9 mouse cellular contexts compared by ENCODE assay signal in genomic region chr10:80435764-80436163, GRCm38 (mm10). TPM values are rescaled to one million over a fixed set of nuclear protein-coding genes. Genes with fewer than 3 reads are reported as not detected.
DNase-seq lines count a peak whose midpoint lies in the region; ATAC-seq and TF ChIP-seq lines count a peak whose summit lies in the region.
"Had no signal": no experiment of that assay in that cellular context is flagged by ENCODE, and none has a peak within 500 bp of the region (broad histone marks: within the 10 kb centered on the region; RNA-seq: fewer than 3 reads in every experiment).

No protein-coding gene starts in this region.

- peak overlapping the region; percentile 27 for H3K4me2 ChIP-seq in heart, embryonic 12.5 days
- peak overlapping the region; percentile 34 for H3K4me2 ChIP-seq in stomach, postnatal 0 days (replicated peaks; ENCODE audit: low read depth)
- no peak overlapping the region for H3K4me2 ChIP-seq in midbrain, embryonic 13.5 days (replicated peaks)
- H3K4me2 ChIP-seq: midbrain, embryonic 12.5 days had no signal

- no peak for DNase-seq in heart, adult 8-10 months (ENCODE audit: low spot score)
- DNase-seq in thymus, postnatal 4 days = peak; percentile 45
- no peak for DNase-seq in thymus, postnatal 10 days (ENCODE audit: low spot score in 2 of 2)
- DNase-seq in large intestine, adult 2 months (ENCODE audit: low read depth, low spot score) = peak; percentile 55
- DNase-seq in stomach, postnatal 0 days (ENCODE audit: low spot score) = peak; percentile 91
- no peak for DNase-seq in cerebellum, adult 8-10 months

- ATAC-seq in heart, embryonic 12.5 days (ENCODE audit: insufficient number of reproducible peaks, low FRiP score) = peak; percentile 63
- ATAC-seq in stomach, postnatal 0 days (ENCODE audit: low FRiP score, low TSS enrichment) = peak; percentile 66
- no peak for ATAC-seq in midbrain, embryonic 13.5 days

- H3K27me3 ChIP-seq in heart, embryonic 12.5 days (replicated peaks) = peaks cover 18% of the 10 kb centered on the region; the same call in 1 of the 2 replicates
- no peaks in the 10 kb centered on the region for H3K27me3 ChIP-seq in stomach, postnatal 0 days (ENCODE audit: control insufficient read depth, insufficient read depth, low read length)
- peaks cover 13% of the 10 kb centered on the region; the same call in 1 of the 2 replicates for H3K27me3 ChIP-seq in midbrain, embryonic 13.5 days

- H3K4me3 ChIP-seq in heart, embryonic 12.5 days = no peak overlapping the region
- H3K4me3 ChIP-seq in stomach, postnatal 0 days (ENCODE audit: low read depth, low read length) = no peak overlapping the region
- H3K4me3 ChIP-seq in midbrain, embryonic 13.5 days (replicated peaks) = no peak overlapping the region
- H3K4me3 ChIP-seq: midbrain, embryonic 12.5 days had no signal

- no peak for TF ChIP-seq CTCF in stomach, postnatal 0 days (IDR thresholded peaks at IDR 0.05; ENCODE audit: low read depth)

- WGBS in heart, embryonic 12.5 days = 43% methylated on average over 7 of the region's 7 CpGs
- 17% methylated on average over 7 of the region's 7 CpGs for WGBS in large intestine, adult 2 months
- WGBS in stomach, postnatal 0 days = 25% methylated on average over 7 of the region's 7 CpGs
- WGBS in midbrain, embryonic 13.5 days = 39% methylated on average over 7 of the region's 7 CpGs

- peak; percentile 55 for TF ChIP-seq EP300 in stomach, postnatal 0 days (optimal IDR thresholded peaks at IDR 0.05)

- no peak overlapping the region for H3K27ac ChIP-seq in heart, embryonic 12.5 days (ENCODE audit: poor library complexity, severe bottlenecking)
- peak overlapping the region; percentile 87 for H3K27ac ChIP-seq in stomach, postnatal 0 days (replicated peaks)
- H3K27ac ChIP-seq in midbrain, embryonic 13.5 days = no peak overlapping the region
- H3K27ac ChIP-seq: midbrain, embryonic 12.5 days had no signal

- H3K4me1 ChIP-seq in heart, embryonic 12.5 days (replicated peaks) = peaks cover 28% of the 10 kb centered on the region
- H3K4me1 ChIP-seq in stomach, postnatal 0 days (replicated peaks; ENCODE audit: control insufficient read depth, insufficient read depth) = peaks cover 6% of the 10 kb centered on the region; the same call in 1 of the 2 replicates
- H3K4me1 ChIP-seq in midbrain, embryonic 13.5 days (replicated peaks) = peaks cover 21% of the 10 kb centered on the region

- H3K36me3 ChIP-seq in heart, embryonic 12.5 days = peaks cover 4% of the 10 kb centered on the region
- H3K36me3 ChIP-seq in stomach, postnatal 0 days (ENCODE audit: control insufficient read depth, insufficient read depth, low read length) = no peaks in the 10 kb centered on the region
- peaks cover 2% of the 10 kb centered on the region for H3K36me3 ChIP-seq in midbrain, embryonic 13.5 days

- H3K9ac ChIP-seq in heart, embryonic 12.5 days = peak overlapping the region; percentile 41; the same call in 1 of the 2 replicates
- peak overlapping the region; percentile 18; the same call in 1 of the 2 replicates for H3K9ac ChIP-seq in stomach, postnatal 0 days (ENCODE audit: low read length)
- H3K9ac ChIP-seq in midbrain, embryonic 13.5 days (replicated peaks) = no peak overlapping the region
- H3K9ac ChIP-seq: midbrain, embryonic 12.5 days had no signal

- no peaks in the 10 kb centered on the region for H3K9me3 ChIP-seq in heart, embryonic 12.5 days (replicated peaks)
- no peaks in the 10 kb centered on the region for H3K9me3 ChIP-seq in stomach, postnatal 0 days (ENCODE audit: control insufficient read depth, low read length)
- H3K9me3 ChIP-seq in midbrain, embryonic 13.5 days = no peaks in the 10 kb centered on the region
- H3K9me3 ChIP-seq: midbrain, embryonic 12.5 days had no signal

RNA-seq across cellular contexts. Expression of gene Tcf3, which starts 2.3 kb away (rescaled TPM):
- polyA plus RNA-seq in heart, embryonic 12.5 days (2016; fragmentation: Nextera tagmentation; extraction: Ambion mirVana) = 85.8 and 89.4 TPM in 2 replicates
- 10 to 100 TPM; 15.8 to 18.0 (median 17.6) TPM for total RNA-seq in heart, adult 8-10 months (2022)
- 60.2 and 76.9 TPM in 2 replicates for polyA plus RNA-seq in large intestine, adult 2 months (2012; rRNA removed)
- 30.9 and 37.0 TPM in 2 replicates for polyA plus RNA-seq in stomach, postnatal 0 days (2015; fragmentation: Nextera tagmentation; extraction: Ambion mirVana)
- polyA plus RNA-seq in midbrain, embryonic 13.5 days (2015; fragmentation: Nextera tagmentation; extraction: Ambion mirVana) = 67.7 and 82.3 TPM in 2 replicates

RNA-seq across cellular contexts. Expression of gene Uqcr11, which starts 29.1 kb away (rescaled TPM):
- 951 and 1,026 TPM in 2 replicates for polyA plus RNA-seq in heart, embryonic 12.5 days (2016; fragmentation: Nextera tagmentation; extraction: Ambion mirVana)
- 1,000 to 10,000 TPM; 1,795 to 2,190 (median 1,939) TPM for total RNA-seq in heart, adult 8-10 months (2022)
- 2,454 and 2,475 TPM in 2 replicates for polyA plus RNA-seq in large intestine, adult 2 months (2012; rRNA removed)
- 859 and 899 TPM in 2 replicates for polyA plus RNA-seq in stomach, postnatal 0 days (2015; fragmentation: Nextera tagmentation; extraction: Ambion mirVana)
- polyA plus RNA-seq in midbrain, embryonic 13.5 days (2015; fragmentation: Nextera tagmentation; extraction: Ambion mirVana) = 518 and 572 TPM in 2 replicates

RNA-seq across cellular contexts. Expression of gene Mbd3, which starts 36.4 kb away (rescaled TPM):
- polyA plus RNA-seq in heart, embryonic 12.5 days (2016; fragmentation: Nextera tagmentation; extraction: Ambion mirVana) = 176 and 181 TPM in 2 replicates
- 100 to 1,000 TPM in 1 of 4 experiments, 10 to 100 TPM in 3; 92.9 to 107 (median 97.0) TPM for total RNA-seq in heart, adult 8-10 months (2022)
- polyA plus RNA-seq in large intestine, adult 2 months (2012; rRNA removed) = 104 and 116 TPM in 2 replicates
- 81.1 and 82.9 TPM in 2 replicates for polyA plus RNA-seq in stomach, postnatal 0 days (2015; fragmentation: Nextera tagmentation; extraction: Ambion mirVana)
- 243 and 257 TPM in 2 replicates for polyA plus RNA-seq in midbrain, embryonic 13.5 days (2015; fragmentation: Nextera tagmentation; extraction: Ambion mirVana)

RNA-seq across cellular contexts. Expression of gene Mex3d, which starts 48.3 kb away (rescaled TPM):
- 6.1 and 6.2 TPM in 2 replicates for polyA plus RNA-seq in heart, embryonic 12.5 days (2016; fragmentation: Nextera tagmentation; extraction: Ambion mirVana)
- total RNA-seq in heart, adult 8-10 months (2022) = 1 to 10 TPM; 5.9 to 9.8 (median 8.3) TPM
- 5.7 and 7.6 TPM in 2 replicates for polyA plus RNA-seq in large intestine, adult 2 months (2012; rRNA removed)
- 4.1 and 4.5 TPM in 2 replicates for polyA plus RNA-seq in stomach, postnatal 0 days (2015; fragmentation: Nextera tagmentation; extraction: Ambion mirVana)
- polyA plus RNA-seq in midbrain, embryonic 13.5 days (2015; fragmentation: Nextera tagmentation; extraction: Ambion mirVana) = 15.9 and 18.6 TPM in 2 replicates

RNA-seq across cellular contexts. Expression of gene Onecut3, which starts 58.9 kb away (rescaled TPM):
- polyA plus RNA-seq in heart, embryonic 12.5 days (2016; fragmentation: Nextera tagmentation; extraction: Ambion mirVana) = not detected in 2 replicates
- under 1 TPM in 1 of 4 experiments, not detected in 3; 0.09 TPM for total RNA-seq in heart, adult 8-10 months (2022)
- polyA plus RNA-seq in large intestine, adult 2 months (2012; rRNA removed) = 0.09 and 0.19 TPM in 2 replicates
- polyA plus RNA-seq in stomach, postnatal 0 days (2015; fragmentation: Nextera tagmentation; extraction: Ambion mirVana) = 0.01 and 0.02 TPM in 2 replicates
- polyA plus RNA-seq in midbrain, embryonic 13.5 days (2015; fragmentation: Nextera tagmentation; extraction: Ambion mirVana) = 2.6 and 3.0 TPM in 2 replicates

Comparison
In these comparisons a context has a peak if more than half of its experiments do, and no peak if none do; other contexts are left out.
1. DNase-seq: peak in thymus, postnatal 4 days (single experiment), large intestine, adult 2 months (single experiment) and stomach, postnatal 0 days (single experiment); none in heart, adult 8-10 months (single experiment), thymus, postnatal 10 days (0 of 2) and cerebellum, adult 8-10 months (single experiment).